Mouse (Mus musculus) kidney, embryonic 14.5 days (tissue): ENCODE results near the gene Hsd17b1. TPM values are rescaled to one million over a fixed set of nuclear protein-coding genes. Genes with fewer than 3 reads are reported as not detected.
"Not testable (repeated sequence)": the region's sequence is repeated elsewhere in the genome, so short reads cannot be mapped to it uniquely, and the experiment has no call there.

Experiments used
- ATAC-seq: fragments of 200-750 bp; cut with Nextera tagmentation; 2 replicates; pipeline ENCODE4 v1.8.0; 2017; ENCODE audit warnings: moderate number of reproducible peaks, mild to moderate bottlenecking, moderate TSS enrichment, moderate library complexity; ENCODE audit not compliant: low FRiP score, low TSS enrichment
- H3K27ac ChIP-seq: fragments of 300-500 bp; sonication (generic); 2 replicates; pipeline ENCODE4 v1.5.1; 2014; ENCODE audit warnings: low read depth, mild to moderate bottlenecking, low read length, moderate library complexity, mixed read lengths
- H3K27me3 ChIP-seq: fragments of 300-500 bp; sonication (generic); 2 replicates; pipeline ENCODE4 v1.6.1; 2014; ENCODE audit warnings: mild to moderate bottlenecking, low read length; ENCODE audit not compliant: control insufficient read depth, insufficient read depth
- H3K36me3 ChIP-seq: fragments of 300-500 bp; sonication (generic); 2 replicates; pipeline ENCODE4 v1.6.1; 2014; ENCODE audit warnings: low read length, mixed read lengths; ENCODE audit not compliant: control insufficient read depth, insufficient read depth
- H3K4me1 ChIP-seq: fragments of 300-500 bp; sonication (generic); 2 replicates; pipeline ENCODE4 v1.6.1; 2014; ENCODE audit warnings: low read length, mixed read lengths; ENCODE audit not compliant: control insufficient read depth, insufficient read depth
- H3K4me2 ChIP-seq: fragments of 300-500 bp; sonication (generic); replicated peaks from 2 replicates; pipeline ENCODE4 v1.6.1; 2014; ENCODE audit warnings: low read depth, mild to moderate bottlenecking, low read length
- H3K4me3 ChIP-seq: fragments of 300-500 bp; sonication (generic); 2 replicates; pipeline ENCODE4 v1.5.1; 2014; ENCODE audit warnings: mild to moderate bottlenecking, low read length
- H3K9ac ChIP-seq: fragments of 300-500 bp; sonication (generic); 2 replicates; pipeline ENCODE4 v1.6.1; 2014; ENCODE audit warnings: low read depth, mild to moderate bottlenecking, low read length, moderate library complexity
- H3K9me3 ChIP-seq: fragments of 300-500 bp; sonication (generic); 2 replicates; pipeline ENCODE4 v1.6.1; 2016; ENCODE audit warnings: low read length; ENCODE audit not compliant: control insufficient read depth
- WGBS: fragments of 180-500 bp; shearing (Covaris S2); extraction: QIAGEN DNeasy Blood & Tissue Kit; methylation state at CpG from one replicate; pipeline ENCODE4 v1.1.7; 2014; 5-methylcytosine and 5-hydroxymethylcytosine counted together
- microRNA-seq: library from miRNA; unstranded; fragments of <30 nt; microRNA quantifications from one replicate; pipeline ENCODE4, GENCODE M21; 2016
- polyA plus RNA-seq: library from polyadenylated mRNA; unstranded; fragments of >200 nt; fragmentation: Nextera tagmentation; extraction: Ambion mirVana; gene quantifications from 2 replicates; pipeline ENCODE4 v1.2.1, GENCODE M21; 2014

Gene Hsd17b1
- polyA plus RNA-seq, 1 experiment from 2014 or later: 0.16 TPM

DNA sequence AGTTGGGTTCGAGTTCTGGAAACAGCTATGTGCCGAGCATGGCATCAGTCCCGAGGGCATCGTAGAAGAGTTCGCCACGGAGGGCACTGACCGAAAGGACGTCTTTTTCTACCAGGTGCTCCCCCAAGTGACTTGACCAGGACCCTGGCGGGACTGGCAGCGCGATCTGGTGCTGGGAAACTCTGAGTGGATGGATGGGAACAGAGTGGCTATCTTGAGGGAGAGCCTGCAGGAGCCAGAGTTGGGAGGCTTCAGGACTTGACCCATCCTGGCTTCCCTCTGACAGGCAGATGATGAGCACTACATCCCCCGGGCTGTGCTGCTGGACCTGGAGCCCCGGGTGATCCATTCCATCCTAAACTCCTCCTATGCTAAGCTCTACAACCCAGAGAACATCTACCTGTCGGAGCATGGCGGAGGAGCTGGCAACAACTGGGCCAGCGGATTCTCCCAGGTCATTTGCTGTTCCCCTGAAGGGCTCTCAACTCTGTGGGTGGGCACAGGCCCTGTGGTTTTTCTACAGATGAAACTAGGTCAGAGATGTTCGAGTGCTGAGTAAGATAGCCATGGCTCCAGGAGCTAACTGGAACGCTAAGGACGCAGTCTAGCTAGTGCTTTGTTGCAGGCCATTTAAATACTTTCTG lies 42.5 kb downstream of the Hsd17b1 start:
- no peaks in the 10 kb centered on the region for H3K9me3 ChIP-seq
- H3K27me3 ChIP-seq: no peaks in the 10 kb centered on the region
- peaks cover 34% of the 10 kb centered on the region; the same call in 1 of the 2 replicates for H3K36me3 ChIP-seq
- H3K27ac ChIP-seq: peak overlapping the region; percentile 89
- peak overlapping the region; percentile 89 for H3K4me3 ChIP-seq
- WGBS: 23% methylated on average over 19 of the region's 19 CpGs
- ATAC-seq: no peak
- H3K4me2 ChIP-seq: peak overlapping the region; percentile 97
- peaks cover 18% of the 10 kb centered on the region for H3K4me1 ChIP-seq
- peak overlapping the region; percentile 86 for H3K9ac ChIP-seq

DNA sequence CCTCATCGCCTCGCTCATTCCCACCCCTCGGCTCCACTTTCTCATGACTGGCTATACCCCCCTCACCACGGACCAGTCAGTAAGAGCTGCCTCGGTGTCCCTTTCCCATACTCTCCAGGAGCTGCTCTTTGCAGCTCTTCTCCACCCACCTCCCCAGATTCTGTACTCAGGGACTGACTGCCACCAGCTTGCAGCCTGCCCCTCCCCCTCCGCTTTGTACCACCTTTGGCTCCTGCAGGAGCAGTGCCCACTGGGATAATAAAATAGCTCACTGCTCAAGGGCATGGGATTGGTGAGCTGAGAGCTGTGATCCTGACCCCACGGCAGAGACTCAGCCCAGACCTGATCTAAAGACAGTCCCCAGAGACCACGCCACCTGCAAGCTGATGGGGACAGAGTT lies 46.3 kb downstream of the Hsd17b1 start:
- peaks cover 39% of the 10 kb centered on the region for H3K36me3 ChIP-seq
- not testable (repeated sequence) for ATAC-seq, H3K4me2 ChIP-seq, H3K4me3 ChIP-seq, H3K9ac ChIP-seq, H3K4me1 ChIP-seq, H3K9me3 ChIP-seq, H3K27ac ChIP-seq, H3K27me3 ChIP-seq
- 90% methylated on average over 8 of the region's 8 CpGs for WGBS

- H3K4me2 ChIP-seq, H3K27me3 ChIP-seq, ATAC-seq, H3K9ac ChIP-seq, H3K4me3 ChIP-seq, H3K4me1 ChIP-seq, H3K9me3 ChIP-seq, H3K27ac ChIP-seq: not testable (repeated sequence)
- H3K36me3 ChIP-seq: peaks cover 39% of the 10 kb centered on the region
- WGBS: 98% methylated on average over 5 of the region's 9 CpGs
Observed at GRCm38 (mm10) chr11:101125008-101125407, 46.8 kb downstream of the Hsd17b1 start.

DNA sequence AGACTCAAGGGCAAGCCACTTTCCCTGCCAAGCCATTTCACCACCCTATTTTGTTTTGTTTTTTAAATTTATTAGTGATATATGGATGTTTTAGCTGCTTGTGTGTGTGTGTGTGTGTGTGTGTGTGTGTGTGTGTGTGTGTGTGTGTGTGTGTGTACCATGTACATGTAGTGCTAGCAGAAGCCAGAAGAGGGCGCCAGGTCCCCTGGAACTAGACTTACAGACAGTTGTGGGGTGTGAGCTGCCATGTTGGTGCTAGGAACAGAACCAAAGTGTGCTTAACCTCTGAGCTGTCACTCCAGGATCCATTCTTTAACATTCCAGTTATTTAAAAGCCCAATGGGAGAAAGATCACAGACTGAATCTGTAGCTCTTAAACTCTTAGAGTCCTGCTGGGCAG lies 48.9 kb downstream of the Hsd17b1 start:
- Histone ChIP-seq H3K4me2 (no peak overlapping the region), H3K27ac (no peak overlapping the region), H3K36me3 (peaks cover 39% of the 10 kb centered on the region), H3K4me3 (no peak overlapping the region), H3K27me3 (no peaks in the 10 kb centered on the region), H3K4me1 (no peaks in the 10 kb centered on the region), H3K9me3 (peaks cover 5% of the 10 kb centered on the region; the same call in 1 of the 2 replicates), H3K9ac (no peak overlapping the region)
- ATAC-seq: no peak
- 76% methylated on average over 1 of the region's 1 CpGs for WGBS

GRCm38 (mm10) chr11:101128996-101129577 lies 50.9 kb downstream of the Hsd17b1 start:
- Histone ChIP-seq H3K4me1 (no peaks in the 10 kb centered on the region), H3K36me3 (peaks cover 20% of the 10 kb centered on the region), H3K4me3 (no peak overlapping the region), H3K27me3 (no peaks in the 10 kb centered on the region), H3K9ac (no peak overlapping the region), H3K9me3 (peaks cover 5% of the 10 kb centered on the region; the same call in 1 of the 2 replicates), H3K4me2 (no peak overlapping the region), H3K27ac (no peak overlapping the region)
- no peak for ATAC-seq
- 83% methylated on average over 11 of the region's 11 CpGs for WGBS

Small RNAs within 50 kb of the gene (microRNA-seq; reads per million reads assigned to microRNA genes)
- 0.84 reads per million for gene Mir6928

Other genes with a start within 250 kb of the Hsd17b1 start
- gene Stat5b, start 227.7 kb upstream of the Hsd17b1 start, polyA plus RNA-seq: 12.7 and 19.8 TPM in 2 replicates
- 2.0 and 3.0 TPM in 2 replicates for gene Stat5a, start 219.1 kb upstream of the Hsd17b1 start, polyA plus RNA-seq
- 25.3 and 40.0 TPM in 2 replicates for gene Stat3, start 138.9 kb upstream of the Hsd17b1 start, polyA plus RNA-seq
- 40.7 and 45.1 TPM in 2 replicates for gene Cavin1, start 107.5 kb upstream of the Hsd17b1 start, polyA plus RNA-seq
- gene Atp6v0a1, start 69.0 kb upstream of the Hsd17b1 start, polyA plus RNA-seq: 29.2 and 38.8 TPM in 2 replicates
- 7.0 and 11.5 TPM in 2 replicates for gene Naglu, start 8.4 kb upstream of the Hsd17b1 start, polyA plus RNA-seq
- 42.0 and 44.9 TPM in 2 replicates for gene Coasy, start 4.2 kb downstream of the Hsd17b1 start, polyA plus RNA-seq
- gene Mlx, start 8.9 kb downstream of the Hsd17b1 start, polyA plus RNA-seq: 39.7 and 48.7 TPM in 2 replicates
- 52.0 and 61.8 TPM in 2 replicates for gene Psmc3ip, start 17.0 kb downstream of the Hsd17b1 start, polyA plus RNA-seq
- 10.5 and 14.0 TPM in 2 replicates for gene Retreg3, start 41.5 kb downstream of the Hsd17b1 start, polyA plus RNA-seq
- gene Tubg1, start 41.5 kb downstream of the Hsd17b1 start, polyA plus RNA-seq: 81.9 and 95.4 TPM in 2 replicates
- gene Tubg2, start 77.5 kb downstream of the Hsd17b1 start, polyA plus RNA-seq: 3.7 and 4.5 TPM in 2 replicates
- gene Cntnap1, start 92.1 kb downstream of the Hsd17b1 start, polyA plus RNA-seq: 1.7 and 2.1 TPM in 2 replicates
- 17.0 and 17.9 TPM in 2 replicates for gene Plekhh3, start 92.9 kb downstream of the Hsd17b1 start, polyA plus RNA-seq
- gene Ccr10, start 97.0 kb downstream of the Hsd17b1 start, polyA plus RNA-seq: 0.24 and 0.51 TPM in 2 replicates
- gene Ezh1, start 148.1 kb downstream of the Hsd17b1 start, polyA plus RNA-seq: 18.2 and 27.4 TPM in 2 replicates
- 248 and 275 TPM in 2 replicates for gene Ramp2, start 167.6 kb downstream of the Hsd17b1 start, polyA plus RNA-seq
- 154 and 160 TPM in 2 replicates for gene Vps25, start 175.3 kb downstream of the Hsd17b1 start, polyA plus RNA-seq
- 18.9 and 28.1 TPM in 2 replicates for gene Wnk4, start 182.2 kb downstream of the Hsd17b1 start, polyA plus RNA-seq
- gene Cntd1, start 200.6 kb downstream of the Hsd17b1 start, polyA plus RNA-seq: 1.2 and 1.7 TPM in 2 replicates
- gene Coa3, start 200.7 kb downstream of the Hsd17b1 start, polyA plus RNA-seq: 204 and 207 TPM in 2 replicates
- 112 and 164 TPM in 2 replicates for gene Becn1, start 223.9 kb downstream of the Hsd17b1 start, polyA plus RNA-seq
- gene Psme3, start 237.8 kb downstream of the Hsd17b1 start, polyA plus RNA-seq: 113 and 130 TPM in 2 replicates
- gene Aoc2, start 246.7 kb downstream of the Hsd17b1 start, polyA plus RNA-seq: 1.9 TPM in 2 replicates